Mouse (Mus musculus) left cerebral cortex, postnatal 14 days (tissue): ENCODE results near the gene S100a1. TPM values are rescaled to one million over a fixed set of nuclear protein-coding genes. Genes with fewer than 3 reads are reported as not detected.

Experiments used
- DNase-seq, 2 experiments: peaks; one replicate each; pipeline ENCODE4 v3.0.0; 2021 to 2022; ENCODE audit warnings: low spot score in 2 of 2, mixed read lengths in 1 of 2
- intact Hi-C: fragments of 180-260 bp; cut with DNase I; formaldehyde crosslinking; loops from one replicate; pipeline ENCODE4 v1.15.1; 2025
- long read RNA-seq, 2 experiments: library from polyadenylated mRNA; stranded (forward); transcript quantifications; one replicate each; pipeline ENCODE4 v2.0.0; 2021
- total RNA-seq, 2 experiments: library from RNA; stranded (reverse); gene quantifications; 2 replicates each; pipeline ENCODE4 v1.2.3; 2021

Gene S100a1
- 10 to 100 TPM; 83.1 to 85.0 TPM for total RNA-seq
- long read RNA-seq, experiment 1, transcript S100a1-201 (3 exons, 677 nt): major isoform, 70 of 80 reads
- long read RNA-seq, experiment 1, partial matches to known transcripts: 4 of 80 reads
- long read RNA-seq, experiment 1, other reads (novel, unspliced or antisense): 5 of 80 reads
- long read RNA-seq, experiment 2, transcript S100a1-201 (3 exons, 677 nt): major isoform, 38 of 45 reads
- long read RNA-seq, experiment 2, partial matches to known transcripts: 2 of 45 reads
- long read RNA-seq, experiment 2, other reads (novel, unspliced or antisense): 5 of 45 reads

- DNase-seq: peak in 1 of 2 experiments; percentile 37
- intact Hi-C loops: no loop called here
These were observed at the start of gene S100a1, which contains the start of gene S100a13 for GRCm38 (mm10) chr3:90513796-90514590. S100a1 (minus strand) TSS chr3:90514392. S100a13 (plus strand) TSS chr3:90514435.

DNA sequence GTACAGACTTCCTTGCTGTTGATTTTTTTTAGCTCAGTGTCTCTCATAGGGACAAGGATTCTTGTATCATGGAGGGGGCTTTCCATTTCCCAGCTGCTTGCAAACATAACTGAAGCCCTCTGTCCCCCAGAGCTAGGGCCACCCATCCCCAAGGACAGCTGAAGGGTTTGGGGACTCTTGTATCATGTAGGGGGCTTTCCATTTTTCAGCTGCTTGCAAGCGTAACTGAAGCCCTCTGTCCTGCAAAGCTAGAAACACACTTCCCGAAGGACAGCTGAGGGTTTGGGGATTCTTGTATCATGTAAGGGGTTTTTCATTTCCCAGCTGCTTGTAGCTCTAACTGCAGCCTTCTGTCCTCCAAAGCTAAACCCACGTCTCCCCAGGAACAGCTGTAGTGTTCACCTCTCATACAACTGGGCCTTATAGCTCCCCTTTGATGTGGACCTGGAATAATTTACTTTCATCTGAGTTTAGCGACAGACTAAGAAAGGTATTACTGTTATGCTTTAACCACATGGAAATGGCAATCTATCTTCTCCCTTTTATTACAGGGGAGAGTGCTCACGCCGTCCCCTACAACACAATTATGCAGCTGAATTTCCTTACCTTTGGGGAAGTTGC is 45.9 kb upstream of the S100a1 start, which contains the start of gene S100a3:
Gene S100a3 (plus strand): TSS at position 571 of the 621 bp plus-strand sequence.
- DNase-seq: no peak
- intact Hi-C loops: no loop called here

DNA sequence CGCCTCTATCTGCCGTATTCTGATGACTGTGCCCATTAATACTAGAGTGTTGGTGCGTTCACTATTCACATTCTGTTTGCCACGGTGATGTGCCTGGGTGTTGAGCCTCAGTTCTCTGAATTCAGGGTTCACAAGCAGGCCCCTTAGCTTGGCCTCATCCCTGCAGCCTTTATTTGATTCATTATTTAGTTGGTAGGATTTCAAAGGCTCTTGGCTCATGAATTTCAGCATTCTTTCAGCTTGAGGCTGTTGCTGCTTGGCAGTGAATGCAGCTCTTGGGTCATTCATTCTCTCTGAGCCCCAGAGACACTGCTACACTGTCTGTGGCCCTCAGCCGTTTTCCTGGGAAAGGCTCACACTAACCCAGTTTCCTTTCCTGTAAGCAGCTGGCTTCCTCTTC is 41.8 kb upstream of the S100a1 start:
- DNase-seq: peak; percentile 46 to 76
- intact Hi-C loops: no loop called here

DNA sequence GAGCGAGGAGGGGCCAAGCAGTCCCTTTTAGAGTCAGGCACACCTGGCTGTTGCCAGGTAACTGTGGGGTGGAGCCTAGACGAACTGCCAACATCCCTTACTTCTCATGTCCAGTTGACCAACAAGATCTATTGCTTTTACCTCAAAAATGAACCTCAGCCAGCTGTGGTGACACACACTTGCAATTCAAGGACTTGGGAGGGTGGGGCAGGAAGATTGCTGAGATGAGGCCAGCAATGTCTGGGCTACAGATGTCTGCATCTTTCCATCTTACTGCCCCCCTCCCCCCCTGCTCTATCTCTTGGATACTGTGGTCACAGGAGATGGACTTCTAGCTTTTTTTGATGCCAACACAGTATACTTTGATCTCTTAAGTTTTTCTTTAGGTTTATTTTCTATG is 38.0 kb upstream of the S100a1 start:
- intact Hi-C loops: no loop called here

GRCm38 (mm10) chr3:90550421-90550790 is 36.2 kb upstream of the S100a1 start:
- intact Hi-C loops: no loop called here
- DNase-seq: no peak

More for the DNA sequence above, 38.0 kb upstream of the S100a1 start:
- no peak for DNase-seq

DNA sequence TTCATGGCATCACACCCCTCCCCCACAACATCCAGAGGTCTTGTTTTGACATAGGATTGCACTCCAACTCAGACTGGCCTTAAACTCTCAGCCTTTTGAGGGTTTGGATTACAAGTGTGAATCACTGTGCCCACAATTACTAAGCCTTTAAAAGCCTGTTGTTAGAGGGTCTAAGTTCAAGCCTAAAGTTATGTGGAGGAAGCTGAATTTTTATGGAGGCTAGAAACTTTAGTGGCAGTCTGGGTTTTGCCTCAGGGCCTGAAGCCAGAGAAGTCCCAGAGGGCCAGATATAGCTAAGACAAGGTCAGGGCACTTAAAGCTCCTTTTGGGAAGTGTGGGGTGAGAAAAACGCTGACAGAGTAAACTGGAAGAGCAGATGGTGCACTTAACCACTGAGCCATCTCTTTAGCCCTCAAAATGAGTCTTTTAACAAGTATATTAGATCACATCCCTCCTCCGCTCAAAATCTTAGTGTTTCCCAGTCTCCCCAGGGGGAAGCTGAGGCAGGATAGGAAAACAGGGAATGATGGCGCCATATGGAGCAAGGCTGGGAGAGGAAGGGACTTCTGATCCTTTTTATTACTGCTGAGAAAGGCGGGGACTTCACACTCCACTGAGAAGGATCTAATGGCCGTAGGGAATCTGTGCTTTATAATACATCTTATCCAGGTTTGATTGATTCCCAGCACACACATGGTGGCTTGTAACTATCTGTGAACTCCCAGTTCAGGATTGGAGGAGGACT is 35.7 kb upstream of the S100a1 start:
- intact Hi-C loops: no loop called here
- no peak for DNase-seq

GRCm38 (mm10) chr3:90540904-90541303 is 26.7 kb upstream of the S100a1 start:
- intact Hi-C loops: no loop called here
- peak in 1 of 2 experiments; percentile 7 for DNase-seq

- intact Hi-C loops: no loop called here
- no peak for DNase-seq
These were observed 23.7 kb upstream of the S100a1 start for GRCm38 (mm10) chr3:90537905-90538296.

DNA sequence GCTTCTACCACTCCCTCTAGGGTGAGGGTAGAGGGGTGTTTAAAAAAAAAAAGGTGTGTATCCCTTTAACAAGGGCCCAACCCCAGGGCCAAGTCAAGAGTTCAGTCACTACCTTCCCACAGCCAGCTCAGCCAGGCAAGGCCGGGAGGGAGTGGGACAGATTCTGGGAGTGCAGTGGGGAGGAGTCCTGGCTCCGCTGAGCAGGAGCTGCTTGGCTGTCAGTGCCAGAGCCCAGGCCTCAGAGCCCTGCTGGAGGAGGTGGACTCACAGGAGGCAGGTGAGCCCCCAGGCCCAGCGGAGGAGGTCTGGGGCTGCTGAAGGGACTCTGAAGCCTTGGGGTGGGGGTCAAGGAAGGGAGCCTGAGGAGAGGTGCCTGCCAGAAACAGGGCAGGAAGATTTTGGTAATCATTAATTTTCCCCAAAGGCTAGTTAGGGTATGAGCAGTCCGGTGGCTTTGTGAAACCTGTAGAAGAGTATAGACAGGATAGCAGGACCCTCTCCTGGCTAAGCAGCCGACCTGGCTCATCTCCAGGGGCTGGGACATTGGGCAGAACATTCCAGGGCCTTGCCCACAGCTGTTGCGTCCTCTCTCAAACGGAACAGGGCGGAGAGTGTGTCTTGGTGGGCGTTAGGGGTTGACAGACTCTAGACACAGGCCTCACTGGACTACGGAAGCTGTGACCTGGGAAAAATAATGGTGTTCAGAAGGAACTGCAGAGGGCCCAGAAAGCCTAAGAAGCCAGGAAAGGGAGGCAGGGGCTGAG is 23.1 kb upstream of the S100a1 start, which contains the start of gene S100a16:
Gene S100a16 (plus strand): TSS at position 114 of the 764 bp plus-strand sequence.
- intact Hi-C loops: no loop called here
- DNase-seq: peak in 1 of 2 experiments; percentile 38

- intact Hi-C loops: no loop called here
These were observed 21.3 kb upstream of the S100a1 start for GRCm38 (mm10) chr3:90535446-90535845.

DNA sequence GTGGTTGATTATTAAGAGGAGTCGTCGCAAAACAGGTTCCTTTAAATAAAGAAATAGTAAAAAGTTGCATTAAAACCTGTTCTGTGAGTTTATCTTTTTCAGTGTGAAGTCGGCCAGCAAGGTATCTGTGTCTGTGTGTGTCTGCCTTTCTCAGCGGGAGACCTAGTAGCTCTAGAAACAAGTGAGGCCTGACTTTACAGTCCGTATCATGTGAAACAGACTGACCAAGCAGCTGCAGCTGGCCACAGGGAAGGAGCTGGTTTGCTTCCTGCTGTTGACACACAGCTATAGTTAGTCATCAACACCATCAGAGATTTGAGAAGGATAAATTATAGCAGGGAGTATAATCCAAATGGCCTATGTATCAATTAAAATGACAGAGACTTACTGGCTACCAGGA is 17.5 kb upstream of the S100a1 start:
- DNase-seq: no peak
- intact Hi-C loops: no loop called here

More at GRCm38 (mm10) chr3:90535446-90535845, 21.3 kb upstream of the S100a1 start:
- DNase-seq: no peak

DNA sequence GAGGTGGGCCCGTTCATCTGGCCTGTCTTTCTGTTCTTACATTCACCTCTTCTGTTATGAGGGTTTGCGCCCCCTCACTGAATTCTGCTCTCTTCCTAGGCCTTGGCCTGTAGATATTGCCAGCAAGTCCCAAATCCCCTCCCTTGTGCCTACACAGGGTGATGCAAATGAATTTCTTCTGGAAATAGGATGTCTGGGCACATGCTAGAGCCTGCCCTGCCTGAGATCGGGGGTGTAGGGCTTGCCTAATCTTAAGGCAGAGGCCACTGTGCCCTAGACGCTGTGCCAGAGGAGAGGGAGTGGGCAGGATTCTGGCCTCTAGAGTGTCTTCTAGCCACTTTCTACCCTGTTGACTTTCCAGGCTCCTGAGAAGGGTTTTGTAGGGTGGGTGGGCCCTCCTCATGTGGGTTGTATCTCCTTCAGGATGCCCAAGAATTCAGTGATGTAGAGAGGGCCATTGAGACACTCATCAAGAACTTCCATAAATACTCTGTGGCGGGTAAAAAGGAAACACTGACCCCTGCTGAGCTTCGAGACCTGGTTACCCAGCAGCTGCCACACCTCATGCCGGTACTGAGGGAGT is 13.2 kb upstream of the S100a1 start:
- DNase-seq: no peak
- intact Hi-C loops: loop anchor here (5.0 kb wide), 2 partner anchors 55 to 90 kb away; no protein-coding TSS in a partner anchor

GRCm38 (mm10) chr3:90526580-90526979 is 12.4 kb upstream of the S100a1 start, which contains the start of gene S100a14:
S100a14 (plus strand) TSS chr3:90526856.
- DNase-seq: no peak
- intact Hi-C loops: loop anchor here (5.0 kb wide), 2 partner anchors 56 to 91 kb away; no protein-coding TSS in a partner anchor

DNA sequence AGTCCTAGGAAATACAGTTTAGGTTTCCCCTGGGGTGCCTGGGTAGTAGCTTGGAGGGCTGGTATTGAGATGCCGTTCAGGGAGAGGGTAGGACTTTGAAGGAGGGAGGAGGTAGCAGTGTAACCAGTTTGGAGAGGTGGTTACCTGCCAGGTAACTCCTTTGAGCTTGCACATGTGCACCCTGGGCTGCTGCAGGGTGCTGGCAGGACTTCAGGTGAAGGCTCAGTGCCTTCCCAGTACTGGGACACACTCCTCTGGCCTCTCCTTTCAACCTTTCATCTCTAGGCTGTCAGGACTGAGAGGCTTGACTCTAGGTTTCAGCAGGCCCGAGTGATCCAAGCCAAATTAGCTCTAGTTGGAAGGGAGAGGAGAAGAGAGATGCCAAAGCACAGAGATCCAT is 11.9 kb upstream of the S100a1 start:
- intact Hi-C loops: loop anchor here (5.0 kb wide), 2 partner anchors 56 to 91 kb away; no protein-coding TSS in a partner anchor
- DNase-seq: no peak

DNA sequence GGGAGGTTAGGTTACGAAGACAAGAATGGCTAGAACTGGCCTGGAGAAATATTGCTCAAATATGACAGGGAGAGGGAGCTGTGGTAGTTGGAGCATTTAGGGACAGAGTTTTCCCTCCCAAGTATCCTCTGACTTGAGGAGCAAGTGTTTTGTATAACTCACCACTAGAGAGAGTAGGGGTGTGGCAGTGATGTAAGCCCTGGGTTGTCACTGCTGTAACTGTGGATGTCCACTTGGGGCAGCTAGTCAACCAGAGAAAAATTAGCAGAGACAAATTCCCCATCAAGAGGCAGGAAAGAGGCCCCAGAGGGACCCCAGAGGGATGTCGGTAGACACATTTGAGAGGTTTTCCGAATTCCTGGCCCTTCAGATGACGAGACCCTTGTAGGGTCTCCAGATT is 11.2 kb upstream of the S100a1 start:
- DNase-seq: peak; percentile 54 to 84
- intact Hi-C loops: loop anchor here (5.0 kb wide), 2 partner anchors 57 to 92 kb away; no protein-coding TSS in a partner anchor

DNA sequence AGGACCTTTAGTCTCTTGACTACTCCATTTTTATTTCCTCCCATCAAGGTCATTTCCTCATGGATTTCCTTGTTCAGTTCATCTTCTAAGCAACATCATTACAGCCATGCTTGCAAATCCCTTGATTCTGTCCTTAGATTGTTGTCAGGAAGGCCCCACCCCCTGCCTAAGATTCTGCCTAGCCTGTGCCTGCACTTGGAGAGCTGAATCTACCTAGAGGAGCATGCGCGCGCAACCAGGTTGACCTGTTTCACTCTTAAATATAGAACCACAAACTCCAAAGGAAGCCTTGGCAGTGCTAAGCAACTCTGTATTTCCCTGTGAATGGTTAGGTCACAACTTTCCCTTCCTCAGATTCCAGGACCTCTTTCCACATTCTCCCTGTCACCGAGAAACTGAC is 3.5 kb upstream of the S100a1 start:
- DNase-seq: no peak
- intact Hi-C loops: no loop called here

DNA sequence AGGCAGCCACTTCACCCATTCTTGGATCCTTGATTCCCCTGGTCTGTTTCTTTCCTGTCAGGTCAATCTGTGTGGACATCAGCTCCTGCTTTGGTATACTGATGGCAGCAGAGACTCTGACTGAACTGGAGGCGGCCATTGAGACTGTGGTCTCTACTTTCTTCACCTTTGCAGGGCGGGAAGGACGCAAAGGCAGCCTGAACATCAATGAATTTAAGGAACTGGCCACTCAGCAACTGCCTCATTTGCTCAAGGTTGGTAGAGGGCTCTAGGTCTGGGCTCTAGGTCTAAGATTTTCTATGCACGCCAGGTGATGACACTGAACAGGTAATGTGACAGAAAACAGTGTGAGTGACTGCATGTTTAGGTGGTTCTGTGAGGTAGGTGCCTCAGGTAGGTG is 1.6 kb upstream of the S100a1 start:
- DNase-seq: no peak
- intact Hi-C loops: no loop called here

DNA sequence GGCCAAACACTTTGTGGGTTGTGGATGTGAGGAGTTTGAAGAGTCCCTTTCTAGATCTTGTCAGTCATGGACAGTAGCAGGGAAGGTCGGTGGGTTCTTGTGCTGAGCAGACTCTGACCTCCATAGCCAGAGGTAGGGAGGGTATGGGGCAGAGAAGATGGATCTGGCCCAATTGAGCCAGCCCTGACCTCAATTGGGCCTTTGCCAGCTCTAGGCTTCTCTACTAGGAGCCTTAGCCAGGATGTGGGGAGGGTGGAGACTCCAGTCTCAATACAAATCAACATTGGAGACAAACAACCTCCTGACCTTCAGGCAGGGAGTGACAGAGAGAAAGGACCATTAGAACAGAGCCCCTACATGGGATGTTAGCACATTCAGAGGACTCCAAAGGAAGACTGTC is 1.1 kb upstream of the S100a1 start:
- no peak for DNase-seq

More for the DNA sequence above, 1.1 kb upstream of the S100a1 start:
- intact Hi-C loops: no loop called here
